Mouse (Mus musculus) midbrain, postnatal 0 days (tissue): ENCODE data around the gene Btbd3. TPM values are rescaled to one million over a fixed set of nuclear protein-coding genes. Genes with fewer than 3 reads are reported as not detected.
A peak's percentile ranks its signal among the peaks of the same experiment; 100 is the strongest.

ENCODE experiments used
- ATAC-seq: fragments of 200-750 bp; cut with Nextera tagmentation; 2 replicates; pipeline ENCODE4 v1.8.0; 2017; ENCODE audit warnings: moderate number of reproducible peaks, mild to moderate bottlenecking, moderate TSS enrichment, moderate library complexity; ENCODE audit not compliant: low FRiP score
- DNase-seq: peaks from one replicate; pipeline ENCODE4 v3.0.0-alpha.2; 2015; ENCODE audit warnings: low spot score
- H3K27ac ChIP-seq: fragments of 300-500 bp; sonication (generic); 2 replicates; pipeline ENCODE4 v1.5.1; 2014; ENCODE audit warnings: low read depth, mild to moderate bottlenecking, low read length, mixed read lengths
- H3K27me3 ChIP-seq: fragments of 300-500 bp; sonication (generic); 2 replicates; pipeline ENCODE4 v1.6.1; 2014; ENCODE audit warnings: low read length, control low read depth, mixed read lengths; ENCODE audit not compliant: insufficient read depth
- H3K36me3 ChIP-seq: fragments of 300-500 bp; sonication (generic); 2 replicates; pipeline ENCODE4 v1.6.1; 2014; ENCODE audit warnings: low read length, control low read depth, mixed read lengths; ENCODE audit not compliant: insufficient read depth
- H3K4me1 ChIP-seq: fragments of 300-500 bp; sonication (generic); 2 replicates; pipeline ENCODE4 v1.6.1; 2014; ENCODE audit warnings: mild to moderate bottlenecking, control low read depth, antibody characterized with exemption, low read length, mixed read lengths; ENCODE audit not compliant: insufficient read depth
- H3K4me2 ChIP-seq: fragments of 300-500 bp; sonication (generic); 2 replicates; pipeline ENCODE4 v1.6.1; 2014; ENCODE audit warnings: low read depth, mild to moderate bottlenecking, low read length, mixed read lengths; ENCODE audit not compliant: poor library complexity, severe bottlenecking
- H3K4me3 ChIP-seq: fragments of 300-500 bp; sonication (generic); 2 replicates; pipeline ENCODE4 v1.5.1; 2014; ENCODE audit warnings: low read depth, mild to moderate bottlenecking, low read length, moderate library complexity
- H3K9ac ChIP-seq: fragments of 300-500 bp; sonication (generic); replicated peaks from 2 replicates; pipeline ENCODE4 v1.6.1; 2014; ENCODE audit warnings: mild to moderate bottlenecking, low read length, moderate library complexity, mixed read lengths; ENCODE audit not compliant: poor library complexity, severe bottlenecking
- H3K9me3 ChIP-seq: fragments of 300-500 bp; sonication (generic); 2 replicates; pipeline ENCODE4 v1.6.1; 2016; ENCODE audit warnings: low read length, control low read depth
- CTCF ChIP-seq: IDR thresholded peaks from 2 replicates; pipeline ENCODE4 v1.5.1; 2016; ENCODE audit warnings: antibody characterized with exemption, mild to moderate bottlenecking
- WGBS: fragments of 180-500 bp; shearing (Covaris S2); extraction: QIAGEN DNeasy Blood & Tissue Kit; methylation state at CpG from one replicate; pipeline ENCODE4 v1.1.7; 2014; 5-methylcytosine and 5-hydroxymethylcytosine counted together
- polyA plus RNA-seq: library from polyadenylated mRNA; unstranded; fragments of >200 nt; fragmentation: Nextera tagmentation; extraction: Ambion mirVana; gene quantifications from 2 replicates; pipeline ENCODE4 v1.2.1, GENCODE M21; 2015
- total RNA-seq: library from RNA; depleted of rRNA; stranded (reverse); fragments of >200 nt; gene quantifications from 2 replicates; pipeline ENCODE4 v1.2.3, GENCODE M21; 2014

The Btbd3 gene
- total and polyA plus RNA-seq, 2 experiments from 2014 or later: 37.0 to 60.1 TPM

- Histone ChIP-seq H3K36me3 (no peaks in the 10 kb centered on the region), H3K4me1 (no peaks in the 10 kb centered on the region), H3K9ac (no peak overlapping the region), H3K4me2 (no peak overlapping the region), H3K27me3 (no peaks in the 10 kb centered on the region), H3K4me3 (no peak overlapping the region), H3K27ac (no peak overlapping the region), H3K9me3 (no peaks in the 10 kb centered on the region)
- DNase-seq: peak; percentile 15
- no peak for ATAC-seq
- no peak for TF ChIP-seq CTCF
- 52% methylated on average over 6 of the region's 6 CpGs for WGBS
Measured at GRCm38 (mm10) chr2:138337886-138338494, 81.6 kb downstream of the Btbd3 start.

- Histone ChIP-seq H3K4me1 (no peaks in the 10 kb centered on the region), H3K9me3 (no peaks in the 10 kb centered on the region), H3K27me3 (no peaks in the 10 kb centered on the region), H3K4me3 (no peak overlapping the region), H3K36me3 (no peaks in the 10 kb centered on the region), H3K4me2 (no peak overlapping the region), H3K27ac (no peak overlapping the region), H3K9ac (no peak overlapping the region)
- no peak for TF ChIP-seq CTCF
- WGBS: 67% methylated on average over 1 of the region's 1 CpGs
- ATAC-seq (no peak), DNase-seq (no peak)
Measured at GRCm38 (mm10) chr2:138338524-138338923, 82.2 kb downstream of the Btbd3 start.

- DNase-seq: no peak
- no peak overlapping the region for H3K4me2 ChIP-seq
- WGBS: 92% methylated on average over 3 of the region's 3 CpGs
- no peaks in the 10 kb centered on the region for H3K27me3 ChIP-seq
- no peaks in the 10 kb centered on the region for H3K9me3 ChIP-seq
- H3K9ac ChIP-seq: no peak overlapping the region
- H3K4me1 ChIP-seq: no peaks in the 10 kb centered on the region
- H3K36me3 ChIP-seq: no peaks in the 10 kb centered on the region
- no peak for ATAC-seq
- H3K27ac ChIP-seq: no peak overlapping the region
- no peak overlapping the region for H3K4me3 ChIP-seq
- no peak for TF ChIP-seq CTCF
Measured at GRCm38 (mm10) chr2:138355366-138355765, 99.0 kb downstream of the Btbd3 start.

GRCm38 (mm10) chr2:138362474-138362873 lies 106.1 kb downstream of the Btbd3 start:
- Histone ChIP-seq H3K4me3 (no peak overlapping the region), H3K4me1 (no peaks in the 10 kb centered on the region), H3K9me3 (no peaks in the 10 kb centered on the region), H3K27me3 (no peaks in the 10 kb centered on the region), H3K9ac (no peak overlapping the region), H3K4me2 (no peak overlapping the region), H3K36me3 (no peaks in the 10 kb centered on the region), H3K27ac (no peak overlapping the region)
- WGBS: 15% methylated on average over 5 of the region's 5 CpGs
- TF ChIP-seq CTCF: no peak
- ATAC-seq (no peak), DNase-seq (no peak)

- Histone ChIP-seq H3K27ac (no peak overlapping the region), H3K27me3 (no peaks in the 10 kb centered on the region), H3K9ac (no peak overlapping the region), H3K4me2 (no peak overlapping the region), H3K4me1 (no peaks in the 10 kb centered on the region), H3K4me3 (no peak overlapping the region), H3K9me3 (no peaks in the 10 kb centered on the region), H3K36me3 (no peaks in the 10 kb centered on the region)
- no peak for ATAC-seq
- no peak for DNase-seq
- WGBS: 85% methylated on average over 4 of the region's 4 CpGs
- no peak for TF ChIP-seq CTCF
Measured at GRCm38 (mm10) chr2:138365391-138365790, 109.0 kb downstream of the Btbd3 start.

- H3K27ac ChIP-seq: no peak overlapping the region
- H3K27me3 ChIP-seq: no peaks in the 10 kb centered on the region
- no peaks in the 10 kb centered on the region for H3K9me3 ChIP-seq
- ATAC-seq (no peak), DNase-seq (no peak)
- no peak overlapping the region for H3K9ac ChIP-seq
- TF ChIP-seq CTCF: no peak
- WGBS: 94% methylated on average over 5 of the region's 5 CpGs
- no peak overlapping the region for H3K4me3 ChIP-seq
- no peak overlapping the region for H3K4me2 ChIP-seq
- H3K4me1 ChIP-seq: no peaks in the 10 kb centered on the region
- H3K36me3 ChIP-seq: no peaks in the 10 kb centered on the region
Measured at GRCm38 (mm10) chr2:138374556-138374955, 118.2 kb downstream of the Btbd3 start.
